Mouse (Mus musculus): ENCODE measurements around the gene Syce2. TPM values are rescaled to one million over a fixed set of nuclear protein-coding genes. Genes with fewer than 3 reads are reported as not detected.

Gene Syce2
- total and polyA plus RNA-seq, 2 experiments from 2014 or later = 0.15 to 9.7 TPM

DNA sequence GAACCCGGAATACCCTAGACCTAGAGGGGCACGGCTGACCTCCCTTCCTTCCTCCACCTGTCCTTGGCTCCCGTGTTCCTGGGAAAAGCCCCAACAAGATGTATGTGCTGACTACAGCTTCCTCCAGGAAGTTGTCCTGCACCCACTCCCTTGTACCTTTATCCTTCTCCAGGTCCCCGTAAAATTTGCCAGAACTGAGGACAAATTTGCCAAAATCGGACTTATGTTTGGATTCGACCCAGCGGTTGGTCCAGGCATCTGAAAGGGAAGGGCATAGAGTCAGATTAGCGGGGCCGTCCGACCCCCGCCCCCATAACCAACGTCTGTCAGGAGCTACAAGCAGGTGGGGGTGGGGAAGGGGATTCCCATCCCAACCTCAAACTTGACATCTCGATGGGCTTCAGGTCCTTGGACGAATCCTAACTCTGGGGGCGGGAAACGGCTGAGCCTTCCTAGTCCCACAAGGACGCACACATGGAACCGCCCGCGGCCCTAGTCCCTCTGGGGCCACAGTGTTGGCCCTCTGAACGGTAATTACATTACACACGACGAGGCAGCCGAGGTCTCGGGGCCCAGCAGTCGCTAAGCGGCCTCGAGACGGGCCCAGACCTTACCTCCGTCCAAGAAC is 25.7 kb upstream of the Syce2 start:
- Histone ChIP-seq H3K4me2 (ENCODE audit: low read depth, low read length) (peak overlapping the region; percentile 67), H3K27ac (ENCODE audit: low read depth) (peak overlapping the region; percentile 58), H3K36me3 (replicated peaks; ENCODE audit: control insufficient read depth, insufficient read depth, low read length) (peaks cover 42% of the 10 kb centered on the region), H3K9me3 (replicated peaks; ENCODE audit: control insufficient read depth, low read length) (no peaks in the 10 kb centered on the region), H3K4me1 (ENCODE audit: control insufficient read depth, insufficient read depth) (peaks cover 17% of the 10 kb centered on the region; the same call in 1 of the 2 replicates), H3K27me3 (ENCODE audit: control insufficient read depth, insufficient read depth, low read length) (no peaks in the 10 kb centered on the region), H3K9ac (replicated peaks; ENCODE audit: low read depth, low read length) (peak overlapping the region; percentile 66), H3K4me3 (ENCODE audit: low read depth, low read length) (peak overlapping the region; percentile 72)
- ATAC-seq (ENCODE audit: insufficient read depth, low read depth) (peak; percentile 7), DNase-seq (ENCODE audit: low spot score) (no peak)
- 0% methylated on average over 30 of the region's 30 CpGs for WGBS
- TF ChIP-seq CTCF (IDR thresholded peaks at IDR 0.05; ENCODE audit: low read depth) (no peak), EP300 (IDR thresholded peaks at IDR 0.05; ENCODE audit: low read depth) (no peak)

DNA sequence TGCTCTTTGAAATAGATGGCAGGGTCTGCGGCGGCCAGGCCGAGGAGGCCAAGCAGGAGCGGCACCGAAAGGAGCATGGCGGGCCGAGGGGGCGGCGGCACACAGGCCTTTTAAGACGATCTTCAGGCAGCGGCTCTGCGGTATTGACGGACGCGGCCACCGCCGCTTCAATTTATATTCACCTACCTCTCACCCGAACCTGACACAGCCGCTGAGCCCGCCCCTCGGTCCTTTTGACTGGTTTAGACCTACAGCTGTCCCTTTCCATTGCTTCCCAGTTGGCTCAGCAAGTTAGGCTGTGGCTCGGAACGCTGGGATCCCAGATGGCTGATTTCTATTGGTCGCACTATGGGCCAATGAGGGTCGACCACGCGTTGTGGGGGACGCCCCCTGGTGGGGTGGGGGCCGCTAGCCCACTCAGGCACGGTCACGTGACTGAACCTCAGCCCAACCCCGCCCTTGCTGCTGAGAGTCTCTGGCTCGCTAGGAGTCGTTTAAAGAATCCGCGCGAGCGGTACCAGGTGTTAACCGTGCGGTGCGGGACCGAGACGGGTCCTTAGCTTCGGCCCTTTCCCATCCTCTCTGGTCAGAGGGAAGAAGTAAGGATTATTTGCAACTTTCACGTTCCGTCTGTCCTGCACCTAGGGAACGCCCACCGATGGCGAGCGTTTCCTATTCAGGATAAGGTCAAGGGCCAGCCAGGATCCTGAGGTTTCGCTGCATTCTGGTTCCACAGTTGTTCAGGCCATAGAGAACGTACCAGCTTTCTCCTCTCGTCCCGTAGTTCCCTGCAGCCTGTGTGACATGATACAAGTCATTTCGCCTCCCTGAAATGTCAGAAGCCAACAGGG is 25.0 kb upstream of the Syce2 start, which contains the start of gene Calr:
Gene Calr (minus strand): TSS at position 213 of the 851 bp plus-strand sequence.
- H3K4me2 ChIP-seq (ENCODE audit: low read depth, low read length) = peak within 1 kb of the TSS; percentile 67
- under 1% methylated on average over 55 of the region's 55 CpGs for WGBS
- H3K27ac ChIP-seq (ENCODE audit: low read depth) = peak within 1 kb of the TSS; percentile 67

DNA sequence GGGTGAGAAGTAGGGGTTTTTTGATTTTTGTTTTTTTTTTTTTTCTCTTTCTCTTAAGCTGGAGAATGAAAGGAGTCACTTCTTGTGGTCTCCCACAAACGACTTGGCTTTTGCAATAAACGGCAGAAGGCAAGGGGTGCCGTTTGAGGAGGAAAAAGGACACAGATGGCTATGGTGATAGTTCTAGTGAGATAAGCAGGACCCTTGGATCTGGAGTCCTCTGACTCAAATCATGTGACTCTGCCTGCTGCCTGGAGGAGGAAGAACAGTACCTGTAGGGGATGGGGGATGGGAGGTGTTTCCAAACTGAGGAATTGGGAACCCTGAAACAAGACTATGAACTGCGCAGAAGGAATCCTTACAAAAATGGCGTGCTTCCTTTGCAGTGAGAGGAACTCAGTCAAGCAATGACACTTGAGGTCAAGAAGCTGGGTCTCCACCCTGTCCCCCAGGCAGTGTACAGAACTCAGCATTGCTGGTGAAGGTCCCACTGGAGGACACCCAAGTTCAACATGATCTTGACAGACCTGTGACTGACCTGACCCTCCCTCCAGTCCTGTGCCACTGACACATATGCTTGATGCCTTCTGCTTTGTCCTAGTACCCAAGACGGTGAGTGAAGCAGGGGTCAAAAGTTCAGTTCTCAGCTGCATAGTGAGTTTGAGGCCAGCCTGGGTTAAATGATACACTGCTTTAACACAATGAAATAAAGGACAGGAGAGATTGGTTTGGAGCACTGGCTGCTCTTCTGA is 24.1 kb upstream of the Syce2 start:
- peak overlapping the region; percentile 62 for H3K4me2 ChIP-seq (ENCODE audit: low read depth, low read length)
- no peak for ATAC-seq (ENCODE audit: insufficient read depth, low read depth)
- H3K4me3 ChIP-seq (ENCODE audit: low read depth, low read length) = peak overlapping the region; percentile 54
- no peak overlapping the region for H3K9ac ChIP-seq (replicated peaks; ENCODE audit: low read depth, low read length)
- H3K36me3 ChIP-seq (replicated peaks; ENCODE audit: control insufficient read depth, insufficient read depth, low read length) = peaks cover 25% of the 10 kb centered on the region
- no peak for DNase-seq (ENCODE audit: low spot score)
- H3K9me3 ChIP-seq (replicated peaks; ENCODE audit: control insufficient read depth, low read length) = no peaks in the 10 kb centered on the region
- no peaks in the 10 kb centered on the region for H3K27me3 ChIP-seq (ENCODE audit: control insufficient read depth, insufficient read depth, low read length)
- peaks cover 17% of the 10 kb centered on the region; the same call in 1 of the 2 replicates for H3K4me1 ChIP-seq (ENCODE audit: control insufficient read depth, insufficient read depth)
- WGBS = 37% methylated on average over 6 of the region's 6 CpGs
- H3K27ac ChIP-seq (ENCODE audit: low read depth) = peak overlapping the region; percentile 67
- TF ChIP-seq EP300 (IDR thresholded peaks at IDR 0.05; ENCODE audit: low read depth) (no peak), CTCF (IDR thresholded peaks at IDR 0.05; ENCODE audit: low read depth) (no peak)

More for the DNA sequence above, 25.0 kb upstream of the Syce2 start, which contains the start of gene Calr:
- Histone ChIP-seq H3K9ac (replicated peaks; ENCODE audit: low read depth, low read length) (peak within 1 kb of the TSS; percentile 66), H3K27me3 (ENCODE audit: control insufficient read depth, insufficient read depth, low read length) (no peaks in the 10 kb centered on the region), H3K4me1 (ENCODE audit: control insufficient read depth, insufficient read depth) (peaks cover 17% of the 10 kb centered on the region; the same call in 1 of the 2 replicates), H3K9me3 (replicated peaks; ENCODE audit: control insufficient read depth, low read length) (no peaks in the 10 kb centered on the region), H3K36me3 (replicated peaks; ENCODE audit: control insufficient read depth, insufficient read depth, low read length) (peaks cover 34% of the 10 kb centered on the region), H3K4me3 (ENCODE audit: low read depth, low read length) (peak within 1 kb of the TSS; percentile 72)
- peak; percentile 99 for ATAC-seq (ENCODE audit: insufficient read depth, low read depth)
- DNase-seq (ENCODE audit: low spot score) = peak; percentile 100
- TF ChIP-seq CTCF (IDR thresholded peaks at IDR 0.05; ENCODE audit: low read depth) (peak; percentile 12), EP300 (IDR thresholded peaks at IDR 0.05; ENCODE audit: low read depth) (peak; percentile 72; the same call in 1 of the 2 replicates)

DNA sequence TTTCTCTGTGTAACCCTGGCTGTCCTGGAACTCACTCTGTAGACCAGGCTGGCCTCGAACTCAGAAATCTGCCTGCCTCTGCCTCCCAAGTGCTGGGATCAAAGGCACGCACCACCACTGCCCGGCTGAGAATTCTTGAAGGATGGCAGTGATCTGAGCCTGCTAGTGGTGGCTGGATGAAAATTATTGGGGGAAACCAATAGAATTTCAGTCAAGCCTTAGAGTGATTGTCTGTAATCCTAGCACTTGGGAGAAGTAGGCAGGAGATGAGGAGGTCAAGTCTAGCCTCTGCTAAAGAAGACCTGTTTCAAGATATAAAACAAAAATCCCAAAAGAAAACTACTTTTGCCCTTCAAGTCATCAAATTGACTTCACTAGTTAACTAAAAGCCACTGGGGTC is 15.5 kb upstream of the Syce2 start:
- Histone ChIP-seq H3K27ac (ENCODE audit: low read depth) (no peak overlapping the region), H3K36me3 (replicated peaks; ENCODE audit: control insufficient read depth, insufficient read depth, low read length) (peaks cover 19% of the 10 kb centered on the region), H3K9me3 (replicated peaks; ENCODE audit: control insufficient read depth, low read length) (no peaks in the 10 kb centered on the region), H3K9ac (replicated peaks; ENCODE audit: low read depth, low read length) (no peak overlapping the region), H3K4me3 (ENCODE audit: low read depth, low read length) (peak overlapping the region; percentile 96; the same call in 1 of the 2 replicates), H3K27me3 (ENCODE audit: control insufficient read depth, insufficient read depth, low read length) (no peaks in the 10 kb centered on the region), H3K4me2 (ENCODE audit: low read depth, low read length) (no peak overlapping the region), H3K4me1 (ENCODE audit: control insufficient read depth, insufficient read depth) (peaks cover 12% of the 10 kb centered on the region)
- WGBS = 82% methylated on average over 3 of the region's 3 CpGs
- TF ChIP-seq CTCF (IDR thresholded peaks at IDR 0.05; ENCODE audit: low read depth) (no peak), EP300 (IDR thresholded peaks at IDR 0.05; ENCODE audit: low read depth) (no peak)
- ATAC-seq (ENCODE audit: insufficient read depth, low read depth) = no peak
- no peak for DNase-seq (ENCODE audit: low spot score)

DNA sequence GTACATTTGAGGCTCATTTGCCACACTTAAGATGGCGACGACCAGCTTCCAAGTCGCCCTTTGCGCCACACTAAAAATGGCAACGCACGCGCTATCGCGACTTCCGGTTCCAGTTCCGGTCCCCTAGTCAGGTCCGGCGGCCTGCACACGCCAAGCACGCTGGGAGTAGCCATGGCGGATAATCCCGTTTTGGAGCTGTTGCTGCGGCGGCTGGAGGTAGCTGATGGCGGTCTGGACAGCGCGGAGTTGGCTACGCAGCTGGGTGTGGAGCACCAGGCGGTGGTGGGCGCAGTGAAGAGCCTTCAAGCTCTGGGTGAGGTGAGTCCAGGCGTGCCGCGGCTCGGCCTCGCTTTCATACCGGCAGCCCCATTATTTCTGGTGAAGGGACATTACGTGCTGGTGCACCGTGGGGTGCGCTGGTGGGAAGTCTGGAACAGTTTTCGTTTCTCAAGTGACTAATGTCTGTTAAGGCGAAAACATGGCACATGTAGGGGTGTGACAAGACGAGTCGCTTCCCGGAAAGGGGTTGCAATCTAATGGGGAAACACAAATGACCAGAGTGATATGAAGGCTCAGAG is 15.0 kb upstream of the Syce2 start, which contains the start of gene Farsa:
Gene Farsa (plus strand): TSS at position 126 of the 578 bp plus-strand sequence.
- Histone ChIP-seq H3K36me3 (replicated peaks; ENCODE audit: control insufficient read depth, insufficient read depth, low read length) (peaks cover 24% of the 10 kb centered on the region), H3K9ac (replicated peaks; ENCODE audit: low read depth, low read length) (peak within 1 kb of the TSS; percentile 92), H3K27me3 (ENCODE audit: control insufficient read depth, insufficient read depth, low read length) (no peaks in the 10 kb centered on the region), H3K4me1 (ENCODE audit: control insufficient read depth, insufficient read depth) (peaks cover 12% of the 10 kb centered on the region), H3K27ac (ENCODE audit: low read depth) (peak within 1 kb of the TSS; percentile 90), H3K4me2 (ENCODE audit: low read depth, low read length) (peak within 1 kb of the TSS; percentile 94), H3K4me3 (ENCODE audit: low read depth, low read length) (peak within 1 kb of the TSS; percentile 96), H3K9me3 (replicated peaks; ENCODE audit: control insufficient read depth, low read length) (no peaks in the 10 kb centered on the region)
- DNase-seq (ENCODE audit: low spot score) (peak; percentile 90), ATAC-seq (ENCODE audit: insufficient read depth, low read depth) (peak; percentile 98)
- under 1% methylated on average over 39 of the region's 39 CpGs for WGBS
- TF ChIP-seq CTCF (IDR thresholded peaks at IDR 0.05; ENCODE audit: low read depth) = no peak
- TF ChIP-seq EP300 (IDR thresholded peaks at IDR 0.05; ENCODE audit: low read depth) = no peak

Measured in heart, postnatal 0 days (tissue).